Mouse (Mus musculus) heart, embryonic 16.5 days (tissue): ENCODE measurements around the gene Hist3h2ba. TPM values are rescaled to one million over a fixed set of nuclear protein-coding genes. Genes with fewer than 3 reads are reported as not detected.
A peak's percentile ranks its signal among the peaks of the same experiment; 100 is the strongest.

Source experiments
- ATAC-seq: fragments of 200-750 bp; cut with Nextera tagmentation; replicated peaks from 2 replicates; pipeline ENCODE4 v1.8.0; 2017; ENCODE audit warnings: moderate number of reproducible peaks; ENCODE audit not compliant: insufficient read depth, low FRiP score; ENCODE audit errors: extremely low read depth
- H3K27ac ChIP-seq: fragments of 300-500 bp; sonication (generic); 2 replicates; pipeline ENCODE4 v1.5.1; 2014; ENCODE audit warnings: mild to moderate bottlenecking, low read length, control low read depth, moderate library complexity
- H3K27me3 ChIP-seq: fragments of 300-500 bp; sonication (generic); 2 replicates; pipeline ENCODE4 v1.6.1; 2014; ENCODE audit warnings: low read length, mixed read lengths; ENCODE audit not compliant: control insufficient read depth, insufficient read depth
- H3K36me3 ChIP-seq: fragments of 300-500 bp; sonication (generic); 2 replicates; pipeline ENCODE4 v1.6.1; 2014; ENCODE audit not compliant: control insufficient read depth, insufficient read depth
- H3K4me1 ChIP-seq: fragments of 300-500 bp; sonication (generic); 2 replicates; pipeline ENCODE4 v1.6.1; 2014; ENCODE audit warnings: low read length, mixed read lengths; ENCODE audit not compliant: control insufficient read depth, insufficient read depth
- H3K4me2 ChIP-seq: fragments of 300-500 bp; sonication (generic); 2 replicates; pipeline ENCODE4 v1.6.1; 2014; ENCODE audit warnings: low read depth, mild to moderate bottlenecking, control low read depth, low read length
- H3K4me3 ChIP-seq: fragments of 300-500 bp; sonication (generic); 2 replicates; pipeline ENCODE4 v1.5.1; 2014; ENCODE audit warnings: mild to moderate bottlenecking, control low read depth, low read length
- H3K9ac ChIP-seq: fragments of 300-500 bp; sonication (generic); 2 replicates; pipeline ENCODE4 v1.6.1; 2014; ENCODE audit warnings: low read length, control low read depth
- H3K9me3 ChIP-seq: fragments of 300-500 bp; sonication (generic); replicated peaks from 2 replicates; pipeline ENCODE4 v1.6.1; 2016; ENCODE audit warnings: low read length; ENCODE audit not compliant: control insufficient read depth
- WGBS: fragments of 180-500 bp; shearing (Covaris S2); extraction: QIAGEN DNeasy Blood & Tissue Kit; methylation state at CpG from one replicate; pipeline ENCODE4 v1.1.7; 2014; 5-methylcytosine and 5-hydroxymethylcytosine counted together
- polyA plus RNA-seq: library from polyadenylated mRNA; unstranded; fragments of >200 nt; fragmentation: Nextera tagmentation; extraction: Ambion mirVana; gene quantifications from 2 replicates; pipeline ENCODE4 v1.2.1, GENCODE M21; 2015

Hist3h2ba gene
- polyA plus RNA-seq, 1 experiment from 2014 or later, result 27.5 TPM

GRCm38 (mm10) chr11:58979183-58979582 is 30.5 kb downstream of the Hist3h2ba start:
- H3K27ac ChIP-seq, result peak overlapping the region; percentile 77
- WGBS, result 46% methylated on average over 3 of the region's 3 CpGs
- H3K36me3 ChIP-seq, result peaks cover 18% of the 10 kb centered on the region

GRCm38 (mm10) chr11:58979661-58980060 is 30.9 kb downstream of the Hist3h2ba start:
- H3K4me1 ChIP-seq, result peaks cover 57% of the 10 kb centered on the region

More at GRCm38 (mm10) chr11:58979183-58979582, 30.5 kb downstream of the Hist3h2ba start:
- Histone ChIP-seq H3K9me3 (no peaks in the 10 kb centered on the region), H3K9ac (peak overlapping the region; percentile 94), H3K27me3 (no peaks in the 10 kb centered on the region), H3K4me2 (peak overlapping the region; percentile 99), H3K4me3 (peak overlapping the region; percentile 79), H3K4me1 (peaks cover 53% of the 10 kb centered on the region)
- ATAC-seq, result no peak

GRCm38 (mm10) chr11:58980381-58980990 is 31.8 kb downstream of the Hist3h2ba start:
- Histone ChIP-seq H3K4me2 (peak overlapping the region; percentile 99), H3K4me1 (peaks cover 66% of the 10 kb centered on the region), H3K9ac (peak overlapping the region; percentile 94), H3K27ac (peak overlapping the region; percentile 77), H3K27me3 (no peaks in the 10 kb centered on the region), H3K9me3 (no peaks in the 10 kb centered on the region), H3K36me3 (peaks cover 27% of the 10 kb centered on the region), H3K4me3 (peak overlapping the region; percentile 79)
- WGBS, result 42% methylated on average over 5 of the region's 5 CpGs
- ATAC-seq, result no peak

More at GRCm38 (mm10) chr11:58979661-58980060, 30.9 kb downstream of the Hist3h2ba start:
- peak overlapping the region; percentile 99 for H3K4me2 ChIP-seq
- no peaks in the 10 kb centered on the region for H3K9me3 ChIP-seq
- H3K27me3 ChIP-seq, result no peaks in the 10 kb centered on the region
- H3K36me3 ChIP-seq, result peaks cover 20% of the 10 kb centered on the region
- 54% methylated on average over 7 of the region's 7 CpGs for WGBS
- H3K4me3 ChIP-seq, result peak overlapping the region; percentile 79
- H3K9ac ChIP-seq, result peak overlapping the region; percentile 94
- ATAC-seq, result no peak
- peak overlapping the region; percentile 77 for H3K27ac ChIP-seq

- Histone ChIP-seq H3K36me3 (peaks cover 33% of the 10 kb centered on the region), H3K27ac (peak overlapping the region; percentile 90), H3K4me2 (peak overlapping the region; percentile 45), H3K9me3 (no peaks in the 10 kb centered on the region), H3K4me3 (peak overlapping the region; percentile 24), H3K4me1 (peaks cover 76% of the 10 kb centered on the region), H3K9ac (peak overlapping the region; percentile 33; the same call in 1 of the 2 replicates), H3K27me3 (no peaks in the 10 kb centered on the region)
- peak; percentile 16; the same call in 1 of the 2 replicates for ATAC-seq
- 35% methylated on average over 14 of the region's 14 CpGs for WGBS
These were observed 33.1 kb downstream of the Hist3h2ba start for GRCm38 (mm10) chr11:58981541-58982447.

- ATAC-seq, result no peak
- Histone ChIP-seq H3K27ac (peak overlapping the region; percentile 90), H3K27me3 (no peaks in the 10 kb centered on the region), H3K4me2 (peak overlapping the region; percentile 45), H3K9me3 (no peaks in the 10 kb centered on the region), H3K4me1 (peaks cover 81% of the 10 kb centered on the region), H3K36me3 (peaks cover 36% of the 10 kb centered on the region), H3K9ac (peak overlapping the region; percentile 61), H3K4me3 (peak overlapping the region; percentile 24; the same call in 1 of the 2 replicates)
- WGBS, result 72% methylated on average over 18 of the region's 18 CpGs
These were observed 33.9 kb downstream of the Hist3h2ba start for GRCm38 (mm10) chr11:58982471-58983097.

- Histone ChIP-seq H3K4me3 (no peak overlapping the region; the same call in 1 of the 2 replicates), H3K9ac (peak overlapping the region; percentile 65), H3K36me3 (peaks cover 48% of the 10 kb centered on the region), H3K4me1 (peaks cover 91% of the 10 kb centered on the region), H3K4me2 (peak overlapping the region; percentile 52), H3K27ac (peak overlapping the region; percentile 95), H3K9me3 (no peaks in the 10 kb centered on the region), H3K27me3 (no peaks in the 10 kb centered on the region)
- whole genome bisulfite sequencing, result 38% methylated on average over 6 of the region's 6 CpGs
- ATAC-seq, result peak; percentile 69
These were observed 35.1 kb downstream of the Hist3h2ba start for GRCm38 (mm10) chr11:58983691-58984341.

GRCm38 (mm10) chr11:58984657-58985056 is 35.9 kb downstream of the Hist3h2ba start:
- 70% methylated on average over 7 of the region's 7 CpGs for WGBS
- H3K4me1 ChIP-seq, result peaks cover 91% of the 10 kb centered on the region
- H3K27me3 ChIP-seq, result no peaks in the 10 kb centered on the region
- H3K36me3 ChIP-seq, result peaks cover 52% of the 10 kb centered on the region
- peak overlapping the region; percentile 95 for H3K27ac ChIP-seq
- no peak overlapping the region for H3K4me3 ChIP-seq
- peak overlapping the region; percentile 57; the same call in 1 of the 2 replicates for H3K9ac ChIP-seq
- peak overlapping the region; percentile 39 for H3K4me2 ChIP-seq
- no peaks in the 10 kb centered on the region for H3K9me3 ChIP-seq
- no peak for ATAC-seq

GRCm38 (mm10) chr11:58985299-58985917 is 36.7 kb downstream of the Hist3h2ba start:
- 69% methylated on average over 3 of the region's 3 CpGs for WGBS
- H3K4me3 ChIP-seq, result no peak overlapping the region
- no peak for ATAC-seq
- peak overlapping the region; percentile 95 for H3K27ac ChIP-seq
- H3K27me3 ChIP-seq, result no peaks in the 10 kb centered on the region
- peak overlapping the region; percentile 57; the same call in 1 of the 2 replicates for H3K9ac ChIP-seq
- peaks cover 56% of the 10 kb centered on the region for H3K36me3 ChIP-seq
- H3K9me3 ChIP-seq, result no peaks in the 10 kb centered on the region
- no peak overlapping the region for H3K4me2 ChIP-seq
- H3K4me1 ChIP-seq, result peaks cover 91% of the 10 kb centered on the region
